Mouse (Mus musculus): ENCODE measurements around the gene Iqgap1. TPM values are rescaled to one million over a fixed set of nuclear protein-coding genes. Genes with fewer than 3 reads are reported as not detected.

Iqgap1 gene
- polyA plus RNA-seq, 1 experiment: 206 TPM

DNA sequence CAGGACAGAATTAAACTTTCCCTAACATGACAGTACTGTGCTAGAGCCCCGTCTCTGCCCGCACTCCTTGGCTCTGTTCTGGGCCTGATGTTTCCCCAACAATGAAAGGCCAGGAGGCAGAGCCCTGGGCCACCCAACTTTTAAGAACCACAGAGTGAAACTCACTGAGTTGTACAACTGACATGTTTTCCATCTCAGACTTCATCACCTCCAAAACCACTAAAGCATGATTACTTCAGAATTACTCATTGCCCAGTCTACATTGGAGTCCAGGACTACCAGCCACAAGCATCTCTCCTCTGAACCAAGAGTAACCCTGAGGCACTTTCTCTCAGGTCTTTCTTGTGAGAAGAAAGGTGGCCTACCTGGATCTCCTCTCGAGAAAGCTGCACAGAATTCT, 83.1 kb downstream of the Iqgap1 start:
- H3K27ac ChIP-seq (ENCODE audit: insufficient read depth, low read length): peak overlapping the region; percentile 64
- TF ChIP-seq POLR2A (IDR thresholded peaks at IDR 0.05; ENCODE audit: low read depth, low read length) (no peak), CTCF (IDR thresholded peaks at IDR 0.05; ENCODE audit: borderline replicate concordance, insufficient read depth, low read length) (no peak)
- H3K4me1 ChIP-seq (ENCODE audit: control insufficient read depth, insufficient read depth, low read length): peaks cover 31% of the 10 kb centered on the region
- H3K4me3 ChIP-seq (ENCODE audit: insufficient read depth, low read length): no peak overlapping the region

DNA sequence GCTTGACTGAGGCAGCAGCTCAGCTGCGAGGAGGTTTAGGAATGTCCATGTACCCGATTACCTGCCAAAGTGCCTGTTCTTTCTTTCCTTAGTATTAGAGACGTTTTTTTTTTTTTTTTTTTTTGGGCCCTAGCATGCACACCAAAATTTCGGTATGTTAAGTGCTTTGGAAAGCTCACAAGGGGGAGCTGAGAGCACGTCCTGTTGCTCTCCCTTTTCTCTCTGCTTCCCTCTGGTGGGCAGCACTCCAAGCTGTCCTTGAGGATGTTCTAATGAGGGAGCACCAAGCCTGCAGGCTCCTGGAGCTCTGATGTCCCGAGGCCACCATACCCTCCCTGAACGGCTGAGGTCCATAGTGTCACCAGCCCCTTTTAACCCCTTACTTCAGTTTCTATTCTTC, 84.8 kb downstream of the Iqgap1 start:
- peaks cover 22% of the 10 kb centered on the region for H3K4me1 ChIP-seq (ENCODE audit: control insufficient read depth, insufficient read depth, low read length)
- H3K27ac ChIP-seq (ENCODE audit: insufficient read depth, low read length): no peak overlapping the region
- TF ChIP-seq CTCF (IDR thresholded peaks at IDR 0.05; ENCODE audit: borderline replicate concordance, insufficient read depth, low read length): peak; percentile 89
- no peak for TF ChIP-seq POLR2A (IDR thresholded peaks at IDR 0.05; ENCODE audit: low read depth, low read length)
- H3K4me3 ChIP-seq (ENCODE audit: insufficient read depth, low read length): no peak overlapping the region

DNA sequence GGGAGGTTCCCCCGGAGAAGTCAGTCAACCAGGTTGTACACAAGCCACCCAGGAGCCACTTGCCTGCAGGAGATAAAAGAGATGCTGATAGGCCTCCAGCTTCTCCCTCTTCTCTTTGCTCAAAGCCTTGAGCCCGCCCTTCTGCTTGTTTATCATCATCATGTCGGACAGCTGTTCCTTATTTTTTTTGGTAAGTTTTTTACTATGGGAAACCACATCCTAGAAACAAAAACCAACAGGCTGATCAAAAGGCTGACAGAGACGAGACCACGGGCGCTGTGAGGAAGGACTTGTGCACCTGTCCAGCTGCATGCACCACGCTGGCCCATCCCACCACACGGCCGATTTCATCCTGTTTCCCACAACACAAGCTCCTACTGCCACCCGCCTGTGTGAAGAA, 89.6 kb downstream of the Iqgap1 start:
- Histone ChIP-seq H3K4me1 (ENCODE audit: control insufficient read depth, insufficient read depth, low read length) (no peaks in the 10 kb centered on the region), H3K4me3 (ENCODE audit: insufficient read depth, low read length) (no peak overlapping the region), H3K27ac (ENCODE audit: insufficient read depth, low read length) (no peak overlapping the region)
- no peak for TF ChIP-seq POLR2A (IDR thresholded peaks at IDR 0.05; ENCODE audit: low read depth, low read length)
- TF ChIP-seq CTCF (IDR thresholded peaks at IDR 0.05; ENCODE audit: borderline replicate concordance, insufficient read depth, low read length): no peak

DNA sequence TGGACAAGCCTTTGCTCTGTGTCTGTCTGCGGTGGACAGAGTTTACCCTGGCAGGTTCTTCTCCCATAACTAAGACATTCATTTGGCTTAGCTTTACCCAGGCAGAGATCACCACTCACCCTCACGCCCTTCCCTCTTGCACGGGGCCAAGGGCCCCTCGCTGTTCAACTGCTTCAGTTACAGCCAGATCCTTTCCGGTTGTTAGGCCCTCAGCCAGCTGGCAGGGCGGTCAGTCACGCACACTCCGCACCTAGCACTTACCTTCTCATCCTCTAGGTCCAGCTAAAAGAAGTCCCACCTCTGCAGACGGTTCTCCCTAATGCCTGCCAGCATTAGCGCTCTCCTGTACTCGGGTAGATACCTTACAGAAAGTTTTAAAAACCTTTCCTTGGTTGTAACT, 92.8 kb downstream of the Iqgap1 start:
- no peak for TF ChIP-seq POLR2A (IDR thresholded peaks at IDR 0.05; ENCODE audit: low read depth, low read length)
- TF ChIP-seq CTCF (IDR thresholded peaks at IDR 0.05; ENCODE audit: borderline replicate concordance, insufficient read depth, low read length): no peak
- Histone ChIP-seq H3K27ac (ENCODE audit: insufficient read depth, low read length) (no peak overlapping the region), H3K4me1 (ENCODE audit: control insufficient read depth, insufficient read depth, low read length) (no peaks in the 10 kb centered on the region), H3K4me3 (ENCODE audit: insufficient read depth, low read length) (no peak overlapping the region)

DNA sequence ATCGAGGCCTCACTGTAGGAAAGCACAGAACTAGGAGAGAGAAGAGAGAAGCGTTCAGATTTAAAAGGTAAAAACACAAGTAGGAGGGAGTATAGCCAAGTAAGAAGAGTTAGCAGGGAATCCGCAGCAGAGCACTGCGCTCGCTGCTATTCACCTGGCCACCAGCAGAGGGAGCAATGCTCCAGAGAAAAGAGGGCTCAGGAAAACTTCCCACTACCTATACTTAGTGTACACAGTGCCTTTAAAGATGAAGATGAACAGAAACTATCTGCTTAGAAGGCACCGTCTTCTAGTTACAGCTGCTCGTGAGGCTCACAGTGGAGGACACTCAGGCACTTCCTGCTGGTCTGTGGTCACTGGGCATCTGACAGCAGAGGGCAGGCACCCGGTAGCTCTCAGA, 96.1 kb downstream of the Iqgap1 start:
- no peak overlapping the region for H3K4me3 ChIP-seq (ENCODE audit: insufficient read depth, low read length)
- no peak overlapping the region for H3K27ac ChIP-seq (ENCODE audit: insufficient read depth, low read length)
- TF ChIP-seq CTCF (IDR thresholded peaks at IDR 0.05; ENCODE audit: borderline replicate concordance, insufficient read depth, low read length) (peak; percentile 69), POLR2A (IDR thresholded peaks at IDR 0.05; ENCODE audit: low read depth, low read length) (no peak)
- H3K4me1 ChIP-seq (ENCODE audit: control insufficient read depth, insufficient read depth, low read length): no peaks in the 10 kb centered on the region

DNA sequence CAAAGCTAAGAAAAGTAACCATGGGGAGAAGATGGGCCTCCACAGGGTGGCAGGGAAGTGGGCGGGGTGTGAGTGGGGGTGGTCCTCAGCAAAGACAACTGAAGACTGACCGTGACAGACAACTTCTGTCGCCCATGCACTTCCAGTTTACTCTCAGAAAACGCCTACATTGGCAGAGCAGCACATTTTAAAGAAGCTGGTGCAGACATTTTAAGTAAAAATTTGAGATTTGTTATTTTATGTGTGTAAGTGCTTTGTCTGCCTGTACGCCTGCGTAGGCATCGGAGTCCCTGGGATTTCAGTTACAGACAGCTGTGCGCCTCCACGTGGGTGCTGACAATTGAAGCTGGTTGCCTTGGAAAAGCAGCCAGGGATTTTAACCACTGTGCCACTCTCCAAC, 104.7 kb downstream of the Iqgap1 start:
- TF ChIP-seq CTCF (IDR thresholded peaks at IDR 0.05; ENCODE audit: borderline replicate concordance, insufficient read depth, low read length): no peak
- TF ChIP-seq POLR2A (IDR thresholded peaks at IDR 0.05; ENCODE audit: low read depth, low read length): no peak

DNA sequence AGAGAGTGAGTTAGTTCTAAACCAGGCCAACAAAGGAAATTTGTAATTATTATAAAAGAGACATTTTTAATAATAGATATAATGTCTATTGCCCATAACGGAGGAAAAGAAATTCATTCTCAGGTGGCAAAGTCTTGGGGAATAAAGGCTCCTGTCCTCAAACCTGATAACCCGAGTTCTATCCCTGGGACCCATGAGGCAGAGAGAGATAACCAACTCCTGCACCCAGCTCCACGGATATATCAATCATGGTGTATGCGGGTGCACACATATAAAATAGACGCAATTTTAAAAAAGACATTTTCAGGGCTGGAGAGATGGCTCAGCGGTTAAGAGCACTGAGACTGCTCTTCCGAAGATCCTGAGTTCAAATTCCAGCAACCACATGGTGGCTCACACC, 106.2 kb downstream of the Iqgap1 start:
- H3K27ac ChIP-seq (ENCODE audit: insufficient read depth, low read length): no peak overlapping the region
- peaks cover 7% of the 10 kb centered on the region; the same call in 1 of the 2 replicates for H3K4me1 ChIP-seq (ENCODE audit: control insufficient read depth, insufficient read depth, low read length)
- TF ChIP-seq CTCF (IDR thresholded peaks at IDR 0.05; ENCODE audit: borderline replicate concordance, insufficient read depth, low read length) (no peak), POLR2A (IDR thresholded peaks at IDR 0.05; ENCODE audit: low read depth, low read length) (no peak)
- H3K4me3 ChIP-seq (ENCODE audit: insufficient read depth, low read length): no peak overlapping the region

More for the DNA sequence above, 104.7 kb downstream of the Iqgap1 start:
- no peak overlapping the region for H3K4me3 ChIP-seq (ENCODE audit: insufficient read depth, low read length)
- H3K27ac ChIP-seq (ENCODE audit: insufficient read depth, low read length): no peak overlapping the region
- H3K4me1 ChIP-seq (ENCODE audit: control insufficient read depth, insufficient read depth, low read length): no peaks in the 10 kb centered on the region

DNA sequence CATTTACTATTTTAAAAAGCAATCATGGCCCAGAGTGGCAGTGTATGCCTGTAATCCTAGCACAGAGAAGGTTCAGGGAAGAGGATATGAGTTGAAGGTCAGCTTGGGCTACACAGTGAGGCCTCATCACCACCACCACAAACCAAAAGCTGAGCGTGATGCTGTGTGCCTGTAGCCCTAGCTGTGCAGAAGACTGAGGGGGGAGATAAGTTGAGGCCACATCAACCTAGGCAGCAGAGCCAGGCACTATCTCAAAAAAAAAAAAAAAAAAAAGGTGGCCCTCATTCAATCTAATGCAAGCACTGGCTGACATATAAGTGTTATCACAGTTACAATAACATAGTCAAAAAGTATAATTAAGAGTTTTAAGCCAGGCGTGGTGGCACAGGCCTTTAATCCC, 106.7 kb downstream of the Iqgap1 start:
- TF ChIP-seq POLR2A (IDR thresholded peaks at IDR 0.05; ENCODE audit: low read depth, low read length) (no peak), CTCF (IDR thresholded peaks at IDR 0.05; ENCODE audit: borderline replicate concordance, insufficient read depth, low read length) (no peak)
- Histone ChIP-seq H3K27ac (ENCODE audit: insufficient read depth, low read length) (no peak overlapping the region), H3K4me1 (ENCODE audit: control insufficient read depth, insufficient read depth, low read length) (peaks cover 7% of the 10 kb centered on the region; the same call in 1 of the 2 replicates), H3K4me3 (ENCODE audit: insufficient read depth, low read length) (no peak overlapping the region)

DNA sequence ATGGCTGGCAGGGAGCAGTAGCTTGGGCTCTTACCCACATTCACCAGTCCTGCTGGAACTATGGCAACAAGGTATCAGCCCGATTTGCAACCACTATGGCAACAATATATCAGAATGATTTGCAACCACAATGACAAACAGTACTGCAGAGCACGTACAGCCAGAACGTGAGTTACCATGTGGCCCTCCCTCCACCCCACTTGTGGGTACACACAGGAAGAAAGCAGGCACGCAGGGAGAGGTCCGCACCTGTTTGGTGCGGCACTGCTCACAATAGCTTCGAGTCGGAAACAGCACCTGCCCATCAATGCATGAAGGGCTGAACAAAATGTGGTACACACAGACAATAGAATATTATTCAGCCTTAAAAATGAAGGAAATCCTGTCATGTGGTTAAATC, 107.3 kb downstream of the Iqgap1 start:
- peaks cover 7% of the 10 kb centered on the region; the same call in 1 of the 2 replicates for H3K4me1 ChIP-seq (ENCODE audit: control insufficient read depth, insufficient read depth, low read length)
- TF ChIP-seq POLR2A (IDR thresholded peaks at IDR 0.05; ENCODE audit: low read depth, low read length) (no peak), CTCF (IDR thresholded peaks at IDR 0.05; ENCODE audit: borderline replicate concordance, insufficient read depth, low read length) (no peak)
- no peak overlapping the region for H3K27ac ChIP-seq (ENCODE audit: insufficient read depth, low read length)

DNA sequence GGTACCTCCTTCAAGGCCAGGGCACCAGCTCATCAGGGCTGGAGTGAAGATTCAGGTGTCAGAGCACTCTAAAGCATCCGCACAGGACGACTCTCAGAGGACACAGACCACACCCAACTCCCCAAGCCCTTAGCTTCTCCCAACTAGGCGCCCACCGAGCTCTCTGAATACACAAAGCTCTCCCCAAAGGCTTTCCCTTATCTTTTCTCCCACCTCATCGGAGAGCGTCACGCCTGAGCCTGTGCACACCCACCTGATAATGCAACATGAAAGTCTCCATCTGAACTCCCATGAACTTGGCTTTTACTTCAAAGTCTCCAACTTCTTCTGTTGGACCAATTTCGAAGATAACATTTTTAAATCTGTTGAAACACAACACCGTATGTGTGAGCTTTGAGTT, 109.0 kb downstream of the Iqgap1 start:
- no peak overlapping the region for H3K4me3 ChIP-seq (ENCODE audit: insufficient read depth, low read length)
- H3K27ac ChIP-seq (ENCODE audit: insufficient read depth, low read length): no peak overlapping the region
- H3K4me1 ChIP-seq (ENCODE audit: control insufficient read depth, insufficient read depth, low read length): peaks cover 7% of the 10 kb centered on the region; the same call in 1 of the 2 replicates
- no peak for TF ChIP-seq CTCF (IDR thresholded peaks at IDR 0.05; ENCODE audit: borderline replicate concordance, insufficient read depth, low read length)
- TF ChIP-seq POLR2A (IDR thresholded peaks at IDR 0.05; ENCODE audit: low read depth, low read length): no peak

More for the DNA sequence above, 107.3 kb downstream of the Iqgap1 start:
- H3K4me3 ChIP-seq (ENCODE audit: insufficient read depth, low read length): no peak overlapping the region

DNA sequence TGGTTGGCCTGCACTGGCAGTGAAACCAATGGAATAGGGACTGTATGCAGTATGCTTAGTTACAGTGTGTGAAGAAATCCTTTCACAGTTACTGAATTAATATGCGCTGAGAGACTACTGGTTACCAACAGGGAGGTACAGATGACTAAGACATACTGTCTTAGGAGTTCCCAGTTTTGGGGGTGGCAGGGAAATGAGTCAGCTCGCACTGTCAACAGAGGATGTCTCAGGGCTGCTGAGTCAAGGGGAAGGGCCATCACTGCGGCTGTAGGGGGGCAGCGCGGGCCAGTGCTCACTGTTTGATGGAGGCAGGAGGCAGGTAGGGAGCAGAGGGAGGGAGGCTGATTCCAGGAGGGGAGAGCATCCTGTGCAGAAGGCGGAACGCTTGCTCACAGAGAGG, 110.5 kb downstream of the Iqgap1 start:
- peaks cover 7% of the 10 kb centered on the region; the same call in 1 of the 2 replicates for H3K4me1 ChIP-seq (ENCODE audit: control insufficient read depth, insufficient read depth, low read length)
- H3K27ac ChIP-seq (ENCODE audit: insufficient read depth, low read length): peak overlapping the region; percentile 10; the same call in 1 of the 2 replicates
- H3K4me3 ChIP-seq (ENCODE audit: insufficient read depth, low read length): no peak overlapping the region
- TF ChIP-seq CTCF (IDR thresholded peaks at IDR 0.05; ENCODE audit: borderline replicate concordance, insufficient read depth, low read length) (no peak), POLR2A (IDR thresholded peaks at IDR 0.05; ENCODE audit: low read depth, low read length) (no peak)
